Mouse (Mus musculus): ENCODE measurements at regions not wholly inside any gene's neighbourhood (a gene's known extent, or its start where the extent isn't known, plus 50 kb on each side); places are given as distances from the start of the nearest gene placed in this dataset.

- DNase-seq (ENCODE audit: extremely low spot score in 1 of 2, low spot score in 1 of 2): no peak
These were observed 55.3 kb upstream of the Plekha5 start for GRCm38 (mm10) chr6:140368354-140369069.

GRCm38 (mm10) chr6:140367303-140367702, 56.6 kb upstream of the Plekha5 start:
- no peak for DNase-seq (ENCODE audit: extremely low spot score in 1 of 2, low spot score in 1 of 2)

- DNase-seq (ENCODE audit: extremely low spot score in 1 of 2, low spot score in 1 of 2): no peak
These were observed 57.1 kb upstream of the Plekha5 start for GRCm38 (mm10) chr6:140366791-140367190.

- peak; percentile 60 to 64 for DNase-seq (ENCODE audit: extremely low spot score in 1 of 2, low spot score in 1 of 2)
These were observed 62.9 kb upstream of the Plekha5 start for GRCm38 (mm10) chr6:140360996-140361395.

- no peak for DNase-seq (ENCODE audit: extremely low spot score in 1 of 2, low spot score in 1 of 2)
These were observed 66.0 kb upstream of the Plekha5 start for GRCm38 (mm10) chr6:140357901-140358300.

- no peak for DNase-seq (ENCODE audit: extremely low spot score in 1 of 2, low spot score in 1 of 2)
These were observed 66.6 kb upstream of the Plekha5 start for GRCm38 (mm10) chr6:140357300-140357699.

GRCm38 (mm10) chr6:140354082-140354481, 69.8 kb upstream of the Plekha5 start:
- no peak for DNase-seq (ENCODE audit: extremely low spot score in 1 of 2, low spot score in 1 of 2)

GRCm38 (mm10) chr6:140353610-140354009, 70.2 kb upstream of the Plekha5 start:
- DNase-seq (ENCODE audit: extremely low spot score in 1 of 2, low spot score in 1 of 2): no peak

GRCm38 (mm10) chr6:140351365-140352095, 72.3 kb upstream of the Plekha5 start:
- no peak for DNase-seq (ENCODE audit: extremely low spot score in 1 of 2, low spot score in 1 of 2)

GRCm38 (mm10) chr6:140348578-140348977, 75.3 kb upstream of the Plekha5 start:
- no peak for DNase-seq (ENCODE audit: extremely low spot score in 1 of 2, low spot score in 1 of 2)

GRCm38 (mm10) chr6:140346929-140347328, 76.9 kb upstream of the Plekha5 start:
- no peak for DNase-seq (ENCODE audit: extremely low spot score in 1 of 2, low spot score in 1 of 2)

- no peak for DNase-seq (ENCODE audit: extremely low spot score in 1 of 2, low spot score in 1 of 2)
These were observed 80.2 kb upstream of the Plekha5 start for GRCm38 (mm10) chr6:140343638-140344037.

- no peak for DNase-seq (ENCODE audit: extremely low spot score in 1 of 2, low spot score in 1 of 2)
These were observed 81.0 kb upstream of the Plekha5 start for GRCm38 (mm10) chr6:140342881-140343280.

GRCm38 (mm10) chr6:140339731-140340130, 84.1 kb upstream of the Plekha5 start:
- no peak for DNase-seq (ENCODE audit: extremely low spot score in 1 of 2, low spot score in 1 of 2)

- DNase-seq (ENCODE audit: extremely low spot score in 1 of 2, low spot score in 1 of 2): peak in 1 of 2 experiments; percentile 23
These were observed 85.7 kb upstream of the Plekha5 start for GRCm38 (mm10) chr6:140337897-140338749.

- no peak for DNase-seq (ENCODE audit: extremely low spot score in 1 of 2, low spot score in 1 of 2)
These were observed 86.8 kb upstream of the Plekha5 start for GRCm38 (mm10) chr6:140337083-140337491.

- no peak for DNase-seq (ENCODE audit: extremely low spot score in 1 of 2, low spot score in 1 of 2)
These were observed 87.4 kb upstream of the Plekha5 start for GRCm38 (mm10) chr6:140336414-140336941.

GRCm38 (mm10) chr6:140333397-140333796, 90.5 kb upstream of the Plekha5 start:
- no peak for DNase-seq (ENCODE audit: extremely low spot score in 1 of 2, low spot score in 1 of 2)

GRCm38 (mm10) chr6:140308641-140309040, 115.2 kb upstream of the Plekha5 start:
- no peak for DNase-seq (ENCODE audit: extremely low spot score in 1 of 2, low spot score in 1 of 2)

- no peak for DNase-seq (ENCODE audit: extremely low spot score in 1 of 2, low spot score in 1 of 2)
These were observed 116.9 kb upstream of the Plekha5 start for GRCm38 (mm10) chr6:140306811-140307558.

Measured in frontal cortex, adult 2 months (tissue).